Mouse (Mus musculus): ENCODE data around the gene Rbm3. TPM values are rescaled to one million over a fixed set of nuclear protein-coding genes. Genes with fewer than 3 reads are reported as not detected.

Gene Rbm3
- polyA plus RNA-seq, 1 experiment from 2014 or later, result 405 TPM

DNA sequence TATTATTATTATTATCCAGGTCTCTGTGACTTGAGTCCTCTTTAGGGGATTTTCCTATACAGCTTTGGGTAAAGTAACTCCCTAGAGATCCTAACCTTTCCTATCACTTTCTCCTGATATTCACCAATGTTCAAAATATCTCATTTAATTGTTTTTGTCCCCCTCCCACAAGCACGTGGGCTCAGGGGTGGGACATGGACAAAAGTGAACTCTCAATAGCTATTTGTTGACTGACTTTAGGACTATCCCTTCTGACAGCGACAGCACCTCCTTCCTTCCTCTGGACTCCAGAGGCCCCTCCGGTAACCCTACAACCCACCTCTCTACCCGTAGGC lies 29.5 kb upstream of the Rbm3 start:
- Histone ChIP-seq H3K4me3 (ENCODE audit: low read length) (peak overlapping the region; percentile 62), H3K4me1 (ENCODE audit: control insufficient read depth, insufficient read depth, low read length) (0 out of 2 replicates have a peak, but pooled peaks cover 4% of the 10 kb centered on the region), H3K9ac (ENCODE audit: low read depth, low read length) (peak overlapping the region; percentile 71), H3K27ac (ENCODE audit: low read length) (no peak overlapping the region), H3K36me3 (ENCODE audit: control insufficient read depth, insufficient read depth, low read length) (no peaks in the 10 kb centered on the region), H3K9me3 (ENCODE audit: control insufficient read depth, low read length) (no peaks in the 10 kb centered on the region), H3K27me3 (replicated peaks; ENCODE audit: control insufficient read depth, insufficient read depth, low read length) (no peaks in the 10 kb centered on the region), H3K4me2 (ENCODE audit: low read depth, low read length) (peak overlapping the region; percentile 56)
- no peak for ATAC-seq
- 16% methylated on average over 4 of the region's 4 CpGs for WGBS

DNA sequence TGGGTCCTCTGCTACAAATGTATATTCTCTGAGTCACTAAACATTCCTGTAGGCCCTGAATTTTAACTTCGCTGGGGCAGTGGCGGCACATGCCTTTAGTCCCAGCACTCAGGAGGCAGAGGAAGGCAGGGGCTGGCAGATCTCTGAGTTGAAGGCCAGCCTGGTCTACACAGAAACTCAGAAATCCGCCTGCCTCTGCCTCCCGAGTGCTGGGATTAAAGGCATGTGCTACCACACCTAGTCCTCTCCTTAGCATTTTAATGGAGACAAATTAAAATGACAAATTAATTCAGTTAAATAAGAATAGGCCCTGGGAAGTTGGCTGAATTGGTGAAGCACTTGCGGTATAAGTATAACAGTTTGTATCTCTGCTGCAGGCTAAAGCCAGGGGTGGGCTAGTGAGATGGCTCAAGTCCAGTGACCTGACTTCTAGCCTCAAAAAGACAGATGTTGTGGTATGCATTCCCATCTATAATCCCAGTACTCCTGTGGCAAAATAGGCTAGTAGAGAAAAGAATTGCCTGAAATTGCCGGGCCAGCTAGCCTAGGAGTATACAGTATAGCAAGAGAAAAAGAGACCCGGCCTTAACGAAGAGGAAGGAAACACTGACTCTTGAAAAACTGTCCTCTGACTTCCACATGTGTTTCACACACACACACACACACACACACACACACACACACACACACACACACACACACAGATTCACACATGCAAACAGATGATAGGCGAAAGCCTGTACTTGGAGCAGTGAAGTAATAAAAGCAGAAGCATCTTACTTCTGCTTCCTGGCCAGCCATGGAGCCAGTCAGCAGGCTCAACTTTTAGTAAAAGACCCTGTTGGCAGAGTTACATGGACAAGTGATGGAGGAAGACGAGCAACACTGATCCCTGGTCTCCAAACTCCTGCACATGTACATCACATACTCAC lies 22.3 kb upstream of the Rbm3 start:
- ATAC-seq, result no peak
- H3K4me1 ChIP-seq (ENCODE audit: control insufficient read depth, insufficient read depth, low read length), result no peaks in the 10 kb centered on the region
- no peaks in the 10 kb centered on the region for H3K9me3 ChIP-seq (ENCODE audit: control insufficient read depth, low read length)
- no peak overlapping the region for H3K4me3 ChIP-seq (ENCODE audit: low read length)
- H3K27ac ChIP-seq (ENCODE audit: low read length), result no peak overlapping the region
- H3K27me3 ChIP-seq (replicated peaks; ENCODE audit: control insufficient read depth, insufficient read depth, low read length), result no peaks in the 10 kb centered on the region
- H3K36me3 ChIP-seq (ENCODE audit: control insufficient read depth, insufficient read depth, low read length), result no peaks in the 10 kb centered on the region
- H3K4me2 ChIP-seq (ENCODE audit: low read depth, low read length), result no peak overlapping the region
- 93% methylated on average over 10 of the region's 10 CpGs for WGBS
- H3K9ac ChIP-seq (ENCODE audit: low read depth, low read length), result no peak overlapping the region

DNA sequence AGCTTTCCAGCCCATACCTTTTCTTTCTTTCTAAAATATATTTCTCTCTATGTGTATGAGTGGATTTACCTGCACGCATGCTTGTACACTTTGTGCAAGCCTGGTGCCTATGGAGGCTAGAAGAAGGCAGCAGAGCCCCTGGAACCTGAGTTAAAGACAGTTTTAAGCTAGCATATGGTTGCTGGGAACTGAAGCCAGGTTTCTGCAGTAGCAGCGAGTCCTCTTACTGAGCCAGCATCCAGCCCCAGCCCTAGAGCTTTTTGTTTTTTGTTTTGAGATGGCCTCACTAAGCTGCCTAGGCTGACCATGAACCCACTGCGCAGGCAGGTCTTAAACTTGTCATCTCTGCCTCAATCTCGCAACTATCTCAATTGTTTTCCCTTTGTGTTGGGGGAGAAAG lies 18.8 kb upstream of the Rbm3 start:
- Histone ChIP-seq H3K4me2 (ENCODE audit: low read depth, low read length) (no peak overlapping the region), H3K9me3 (ENCODE audit: control insufficient read depth, low read length) (no peaks in the 10 kb centered on the region), H3K27ac (ENCODE audit: low read length) (no peak overlapping the region), H3K4me1 (ENCODE audit: control insufficient read depth, insufficient read depth, low read length) (no peaks in the 10 kb centered on the region), H3K36me3 (ENCODE audit: control insufficient read depth, insufficient read depth, low read length) (no peaks in the 10 kb centered on the region), H3K9ac (ENCODE audit: low read depth, low read length) (no peak overlapping the region), H3K27me3 (replicated peaks; ENCODE audit: control insufficient read depth, insufficient read depth, low read length) (no peaks in the 10 kb centered on the region), H3K4me3 (ENCODE audit: low read length) (no peak overlapping the region)
- 95% methylated on average over 4 of the region's 4 CpGs for WGBS
- ATAC-seq, result no peak

DNA sequence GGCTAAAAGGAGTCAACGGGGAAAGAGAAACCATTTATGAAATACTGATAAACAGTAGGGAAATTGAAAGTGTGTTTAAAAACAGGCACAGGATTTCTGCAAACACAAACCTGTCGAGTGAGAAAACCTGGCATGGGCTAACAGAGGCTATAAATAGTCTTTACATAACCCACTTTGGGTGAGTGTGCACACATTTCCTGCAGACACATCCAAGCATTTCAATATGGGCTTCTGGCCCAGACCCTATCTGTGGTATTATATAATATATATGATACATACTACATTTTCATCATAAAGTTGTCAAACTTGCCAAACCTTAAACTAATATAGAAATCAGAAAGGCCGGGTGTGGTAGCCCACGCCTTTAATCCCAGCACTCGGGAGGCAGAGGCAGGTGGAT lies 17.4 kb upstream of the Rbm3 start:
- Histone ChIP-seq H3K4me3 (ENCODE audit: low read length) (no peak overlapping the region), H3K4me1 (ENCODE audit: control insufficient read depth, insufficient read depth, low read length) (no peaks in the 10 kb centered on the region), H3K36me3 (ENCODE audit: control insufficient read depth, insufficient read depth, low read length) (no peaks in the 10 kb centered on the region), H3K9me3 (ENCODE audit: control insufficient read depth, low read length) (no peaks in the 10 kb centered on the region), H3K4me2 (ENCODE audit: low read depth, low read length) (no peak overlapping the region), H3K9ac (ENCODE audit: low read depth, low read length) (no peak overlapping the region), H3K27me3 (replicated peaks; ENCODE audit: control insufficient read depth, insufficient read depth, low read length) (no peaks in the 10 kb centered on the region), H3K27ac (ENCODE audit: low read length) (no peak overlapping the region)
- WGBS, result 70% methylated on average over 5 of the region's 5 CpGs
- ATAC-seq, result no peak

- no peak overlapping the region for H3K27ac ChIP-seq (ENCODE audit: low read length)
- peak overlapping the region; percentile 64 for H3K4me2 ChIP-seq (ENCODE audit: low read depth, low read length)
- 68% methylated on average over 7 of the region's 7 CpGs for WGBS
- H3K4me1 ChIP-seq (ENCODE audit: control insufficient read depth, insufficient read depth, low read length), result peaks cover 6% of the 10 kb centered on the region
- H3K27me3 ChIP-seq (replicated peaks; ENCODE audit: control insufficient read depth, insufficient read depth, low read length), result no peaks in the 10 kb centered on the region
- H3K9me3 ChIP-seq (ENCODE audit: control insufficient read depth, low read length), result no peaks in the 10 kb centered on the region
- H3K4me3 ChIP-seq (ENCODE audit: low read length), result peak overlapping the region; percentile 67
- H3K9ac ChIP-seq (ENCODE audit: low read depth, low read length), result peak overlapping the region; percentile 81
- no peaks in the 10 kb centered on the region for H3K36me3 ChIP-seq (ENCODE audit: control insufficient read depth, insufficient read depth, low read length)
- no peak for ATAC-seq
Measured at GRCm38 (mm10) chrX:8143750-8144149, 1.9 kb downstream of the Rbm3 start.

GRCm38 (mm10) chrX:8142948-8143347 lies 2.7 kb downstream of the Rbm3 start:
- H3K9ac ChIP-seq (ENCODE audit: low read depth, low read length), result no peak overlapping the region
- WGBS, result 83% methylated on average over 7 of the region's 7 CpGs
- H3K4me3 ChIP-seq (ENCODE audit: low read length), result no peak overlapping the region
- H3K27me3 ChIP-seq (replicated peaks; ENCODE audit: control insufficient read depth, insufficient read depth, low read length), result no peaks in the 10 kb centered on the region
- no peaks in the 10 kb centered on the region for H3K9me3 ChIP-seq (ENCODE audit: control insufficient read depth, low read length)
- no peaks in the 10 kb centered on the region for H3K36me3 ChIP-seq (ENCODE audit: control insufficient read depth, insufficient read depth, low read length)
- no peak for ATAC-seq
- 0 out of 2 replicates have a peak overlapping the region, but pooled peaks have one; percentile 1 for H3K4me2 ChIP-seq (ENCODE audit: low read depth, low read length)
- no peak overlapping the region for H3K27ac ChIP-seq (ENCODE audit: low read length)
- H3K4me1 ChIP-seq (ENCODE audit: control insufficient read depth, insufficient read depth, low read length), result peaks cover 6% of the 10 kb centered on the region

DNA sequence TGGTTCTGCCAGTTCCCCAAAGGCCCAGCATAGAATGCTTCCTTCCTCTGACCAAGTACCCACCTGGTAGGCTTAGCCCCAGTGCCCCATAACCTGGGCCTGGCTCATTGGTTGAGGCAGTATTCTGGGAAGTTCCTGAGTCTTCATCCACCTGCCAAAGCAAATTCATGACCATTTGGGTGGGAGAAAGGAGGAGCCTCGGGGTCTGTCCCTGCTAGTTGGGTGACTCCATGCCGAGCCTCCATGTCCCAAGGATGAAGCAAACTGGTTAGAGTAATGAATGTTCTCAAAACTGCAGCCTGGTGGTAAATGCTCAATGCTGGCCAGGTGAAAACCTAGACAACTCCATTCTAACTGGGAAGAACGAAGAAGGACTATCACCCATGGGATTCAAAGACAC lies 4.6 kb downstream of the Rbm3 start:
- no peak for ATAC-seq
- H3K4me1 ChIP-seq (ENCODE audit: control insufficient read depth, insufficient read depth, low read length), result peaks cover 6% of the 10 kb centered on the region
- H3K4me3 ChIP-seq (ENCODE audit: low read length), result no peak overlapping the region
- 80% methylated on average over 3 of the region's 3 CpGs for WGBS
- H3K9ac ChIP-seq (ENCODE audit: low read depth, low read length), result no peak overlapping the region
- no peaks in the 10 kb centered on the region for H3K36me3 ChIP-seq (ENCODE audit: control insufficient read depth, insufficient read depth, low read length)
- no peak overlapping the region for H3K27ac ChIP-seq (ENCODE audit: low read length)
- H3K27me3 ChIP-seq (replicated peaks; ENCODE audit: control insufficient read depth, insufficient read depth, low read length), result no peaks in the 10 kb centered on the region
- no peak overlapping the region for H3K4me2 ChIP-seq (ENCODE audit: low read depth, low read length)
- no peaks in the 10 kb centered on the region for H3K9me3 ChIP-seq (ENCODE audit: control insufficient read depth, low read length)

DNA sequence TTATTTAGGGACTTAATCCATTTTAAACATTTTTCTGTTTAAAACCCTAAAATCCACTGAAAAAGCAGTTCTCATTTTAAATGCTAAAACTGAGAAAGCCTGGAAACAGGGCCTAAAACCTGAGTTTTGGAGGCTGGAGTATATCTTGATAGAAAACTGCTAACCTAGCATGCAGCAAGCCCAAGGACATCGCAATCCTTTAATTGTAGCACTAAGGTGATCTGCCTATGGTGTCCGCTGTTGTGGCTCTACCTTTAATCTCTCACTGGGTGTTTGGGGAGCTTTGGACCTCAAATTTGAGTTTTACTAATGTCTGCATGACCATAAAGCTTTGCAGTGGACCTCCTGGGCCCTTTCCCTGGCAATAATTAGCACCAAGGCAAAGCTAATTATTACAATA lies 5.2 kb downstream of the Rbm3 start:
- Histone ChIP-seq H3K4me2 (ENCODE audit: low read depth, low read length) (no peak overlapping the region), H3K4me1 (ENCODE audit: control insufficient read depth, insufficient read depth, low read length) (peaks cover 6% of the 10 kb centered on the region), H3K27ac (ENCODE audit: low read length) (no peak overlapping the region), H3K9ac (ENCODE audit: low read depth, low read length) (no peak overlapping the region), H3K36me3 (ENCODE audit: control insufficient read depth, insufficient read depth, low read length) (no peaks in the 10 kb centered on the region), H3K9me3 (ENCODE audit: control insufficient read depth, low read length) (no peaks in the 10 kb centered on the region), H3K4me3 (ENCODE audit: low read length) (no peak overlapping the region), H3K27me3 (replicated peaks; ENCODE audit: control insufficient read depth, insufficient read depth, low read length) (no peaks in the 10 kb centered on the region)
- no peak for ATAC-seq
- 89% methylated on average over 2 of the region's 2 CpGs for WGBS

GRCm38 (mm10) chrX:8139480-8139879 lies 6.2 kb downstream of the Rbm3 start:
- Histone ChIP-seq H3K27ac (ENCODE audit: low read length) (no peak overlapping the region), H3K4me2 (ENCODE audit: low read depth, low read length) (no peak overlapping the region), H3K9ac (ENCODE audit: low read depth, low read length) (no peak overlapping the region), H3K36me3 (ENCODE audit: control insufficient read depth, insufficient read depth, low read length) (no peaks in the 10 kb centered on the region), H3K4me1 (ENCODE audit: control insufficient read depth, insufficient read depth, low read length) (peaks cover 6% of the 10 kb centered on the region), H3K4me3 (ENCODE audit: low read length) (no peak overlapping the region), H3K27me3 (replicated peaks; ENCODE audit: control insufficient read depth, insufficient read depth, low read length) (no peaks in the 10 kb centered on the region), H3K9me3 (ENCODE audit: control insufficient read depth, low read length) (no peaks in the 10 kb centered on the region)
- ATAC-seq, result no peak
- WGBS, result 50% methylated on average over 1 of the region's 1 CpGs

- H3K4me2 ChIP-seq (ENCODE audit: low read depth, low read length), result no peak overlapping the region
- H3K27ac ChIP-seq (ENCODE audit: low read length), result no peak overlapping the region
- ATAC-seq, result no peak
- H3K4me3 ChIP-seq (ENCODE audit: low read length), result no peak overlapping the region
- H3K27me3 ChIP-seq (replicated peaks; ENCODE audit: control insufficient read depth, insufficient read depth, low read length), result no peaks in the 10 kb centered on the region
- no peaks in the 10 kb centered on the region for H3K36me3 ChIP-seq (ENCODE audit: control insufficient read depth, insufficient read depth, low read length)
- 49% methylated on average over 2 of the region's 2 CpGs for WGBS
- H3K9ac ChIP-seq (ENCODE audit: low read depth, low read length), result no peak overlapping the region
- no peaks in the 10 kb centered on the region for H3K9me3 ChIP-seq (ENCODE audit: control insufficient read depth, low read length)
- H3K4me1 ChIP-seq (ENCODE audit: control insufficient read depth, insufficient read depth, low read length), result no peaks in the 10 kb centered on the region
Measured at GRCm38 (mm10) chrX:8135886-8136285, 9.8 kb downstream of the Rbm3 start.

Data from intestine, embryonic 16.5 days (tissue).